Mouse (Mus musculus): ENCODE measurements around the gene Camkk1.

The Camkk1 gene

DNA sequence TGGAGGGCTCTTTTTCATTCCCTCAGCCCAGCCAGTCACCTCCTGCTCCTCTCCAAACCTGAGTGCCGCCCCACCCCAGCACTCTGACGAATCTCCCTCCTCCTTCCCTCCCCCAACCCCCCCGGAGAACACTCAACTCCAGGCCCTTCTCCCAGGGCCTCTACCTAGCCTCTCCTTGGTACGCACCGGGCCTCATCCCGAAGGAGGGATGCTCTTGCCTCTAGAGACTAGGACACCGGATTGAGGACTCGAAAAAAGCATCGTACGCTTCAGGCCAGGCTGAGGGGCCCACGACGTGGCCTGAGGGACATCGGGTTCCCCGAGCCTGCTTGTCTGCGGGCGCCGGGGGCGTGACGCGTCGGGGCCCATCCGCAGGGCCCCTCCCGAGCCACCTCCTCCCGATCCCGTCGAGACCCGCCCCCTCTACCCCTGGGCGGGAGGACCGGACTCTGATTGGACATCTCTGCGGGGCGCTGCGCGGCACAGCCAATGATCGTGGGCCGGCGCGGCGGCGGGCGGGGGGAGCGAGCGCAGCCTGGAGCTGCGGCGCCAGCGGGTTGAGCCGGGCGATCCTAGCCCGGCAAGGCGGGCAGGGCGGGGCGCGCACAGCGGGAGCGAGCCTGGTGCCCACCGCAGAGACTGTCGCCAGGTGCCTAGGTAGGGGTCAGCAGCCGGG is at the start of gene Camkk1:
Camkk1 (plus strand) TSS at position 538 of the 676 bp plus-strand sequence.
- peak; percentile 95 for DNase-seq (ENCODE audit: low read depth, low spot score)

GRCm38 (mm10) chr11:72974995-72975503 is 43.8 kb upstream of the Camkk1 start:
- no peak for DNase-seq (ENCODE audit: low read depth, low spot score)

DNA sequence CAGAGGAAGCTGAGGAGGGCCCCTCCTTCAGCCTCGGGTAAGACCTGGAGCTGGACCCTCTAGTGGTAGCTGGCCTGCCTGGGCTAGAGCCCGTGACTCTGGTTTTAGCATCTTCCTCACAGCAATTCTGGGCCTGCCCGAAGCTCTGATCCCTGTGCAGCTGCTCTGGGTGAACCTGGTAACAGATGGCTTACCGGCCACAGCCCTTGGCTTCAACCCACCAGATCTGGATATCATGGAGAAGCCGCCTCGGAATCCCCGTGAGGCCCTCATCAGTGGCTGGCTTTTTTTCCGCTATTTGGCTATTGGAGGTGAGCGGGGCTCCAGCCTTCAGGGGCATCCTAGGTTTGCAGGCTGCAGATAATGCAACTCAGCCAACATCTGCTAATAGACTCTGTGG is 36.3 kb upstream of the Camkk1 start:
- no peak for DNase-seq (ENCODE audit: low read depth, low spot score)

- no peak for DNase-seq (ENCODE audit: low read depth, low spot score)
These were observed 35.5 kb upstream of the Camkk1 start for GRCm38 (mm10) chr11:72983283-72983682.

- DNase-seq (ENCODE audit: low read depth, low spot score): no peak
These were observed 32.1 kb upstream of the Camkk1 start for GRCm38 (mm10) chr11:72986745-72987144.

DNA sequence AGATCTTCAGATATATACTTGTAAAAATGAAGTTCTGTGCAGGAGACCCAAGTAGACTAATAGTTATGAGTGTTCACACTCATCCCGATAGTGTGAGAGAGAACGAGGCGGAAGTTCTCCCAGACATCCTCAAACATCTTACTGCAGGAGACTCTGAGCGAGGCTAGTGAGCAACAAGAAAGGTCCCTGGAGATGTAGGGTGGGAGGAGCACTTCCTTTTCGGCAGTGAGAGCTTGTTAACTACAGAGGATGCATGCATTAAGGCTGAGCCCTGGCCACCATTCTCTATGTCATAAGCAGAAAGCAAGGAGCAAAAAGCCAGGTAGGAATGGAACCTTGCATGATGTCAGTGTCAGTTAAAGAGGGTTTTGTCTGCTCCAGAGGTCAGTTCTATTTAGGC is 31.6 kb upstream of the Camkk1 start:
- no peak for DNase-seq (ENCODE audit: low read depth, low spot score)

DNA sequence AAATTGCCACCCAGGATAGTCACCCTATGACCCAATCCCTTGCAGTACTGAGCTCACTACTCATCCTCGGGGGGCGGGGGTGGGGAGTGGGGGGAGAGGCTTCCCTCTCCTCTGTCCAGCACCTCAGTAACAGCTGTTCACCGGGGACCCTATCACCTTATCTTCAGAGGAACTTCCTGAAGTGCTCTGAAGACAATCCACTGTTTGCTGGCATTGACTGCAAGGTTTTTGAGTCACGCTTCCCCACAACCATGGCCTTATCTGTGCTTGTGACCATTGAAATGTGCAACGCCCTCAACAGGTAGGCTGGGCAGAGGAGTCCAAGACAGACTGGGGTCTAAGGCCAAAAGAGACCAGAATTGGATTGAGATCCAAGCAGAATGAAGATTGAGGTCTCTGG is 31.0 kb upstream of the Camkk1 start:
- no peak for DNase-seq (ENCODE audit: low read depth, low spot score)

GRCm38 (mm10) chr11:72989044-72989443 is 29.8 kb upstream of the Camkk1 start:
- no peak for DNase-seq (ENCODE audit: low read depth, low spot score)

DNA sequence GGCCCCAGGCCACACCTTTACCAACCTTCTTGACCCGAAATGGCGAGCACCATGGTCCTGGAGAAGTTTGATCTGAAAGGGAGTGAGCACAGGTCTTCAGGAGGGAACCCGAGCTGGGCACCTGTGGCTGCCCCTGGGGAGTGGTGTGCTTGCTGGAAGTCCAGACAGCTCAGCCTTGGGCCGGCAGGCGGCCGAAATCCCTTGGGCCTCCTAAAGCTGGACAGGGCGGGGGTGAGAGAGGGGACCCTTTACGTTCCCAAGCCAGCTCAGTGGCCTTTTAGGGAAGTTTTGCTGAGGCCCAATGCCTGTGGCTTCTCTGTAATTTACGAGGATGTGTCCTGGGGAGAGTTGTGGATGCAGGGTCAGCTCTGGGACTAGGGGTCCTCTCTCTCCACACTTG is 28.1 kb upstream of the Camkk1 start:
- no peak for DNase-seq (ENCODE audit: low read depth, low spot score)

DNA sequence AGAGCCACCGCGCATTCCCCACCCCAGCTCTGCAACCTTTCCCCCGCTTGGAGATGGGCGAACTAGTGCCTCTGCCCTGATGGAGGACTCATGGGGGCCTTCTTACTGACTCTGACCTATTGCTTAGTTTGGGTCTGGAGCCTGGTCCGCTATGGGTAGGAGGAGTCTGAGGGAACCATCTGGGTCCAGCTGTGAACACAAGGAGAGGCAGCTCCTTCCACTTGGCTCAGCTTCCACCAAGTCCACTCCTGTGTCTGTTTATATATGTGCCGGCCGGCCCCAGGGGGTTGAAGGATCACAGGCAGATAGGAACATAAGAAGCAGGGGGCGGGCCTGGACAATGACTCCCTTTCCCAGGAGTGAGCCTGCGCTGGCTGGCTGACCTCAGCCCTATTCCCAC is 26.8 kb upstream of the Camkk1 start:
- no peak for DNase-seq (ENCODE audit: low read depth, low spot score)

- no peak for DNase-seq (ENCODE audit: low read depth, low spot score)
These were observed 22.5 kb upstream of the Camkk1 start for GRCm38 (mm10) chr11:72996346-72996745.

DNA sequence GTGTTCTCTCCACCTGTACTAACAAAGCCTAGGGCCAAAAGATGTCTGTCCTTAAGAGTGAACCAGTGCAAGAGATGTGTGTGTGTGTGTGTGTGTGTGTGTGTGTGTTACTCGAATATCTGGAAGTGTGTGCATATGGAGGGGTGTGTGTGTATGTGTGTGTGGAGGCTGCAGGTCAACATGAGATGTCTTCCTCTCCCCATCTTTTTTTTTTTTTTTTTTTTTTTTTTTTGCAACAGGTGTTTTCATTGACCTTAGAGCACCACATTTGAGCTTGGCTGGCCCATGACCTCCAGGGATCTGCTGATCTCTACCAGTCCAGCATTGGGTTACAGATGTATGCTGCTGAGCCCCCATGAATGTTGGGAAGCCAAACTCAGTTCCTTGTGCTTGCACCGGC is 22.0 kb upstream of the Camkk1 start:
- DNase-seq (ENCODE audit: low read depth, low spot score): no peak

DNA sequence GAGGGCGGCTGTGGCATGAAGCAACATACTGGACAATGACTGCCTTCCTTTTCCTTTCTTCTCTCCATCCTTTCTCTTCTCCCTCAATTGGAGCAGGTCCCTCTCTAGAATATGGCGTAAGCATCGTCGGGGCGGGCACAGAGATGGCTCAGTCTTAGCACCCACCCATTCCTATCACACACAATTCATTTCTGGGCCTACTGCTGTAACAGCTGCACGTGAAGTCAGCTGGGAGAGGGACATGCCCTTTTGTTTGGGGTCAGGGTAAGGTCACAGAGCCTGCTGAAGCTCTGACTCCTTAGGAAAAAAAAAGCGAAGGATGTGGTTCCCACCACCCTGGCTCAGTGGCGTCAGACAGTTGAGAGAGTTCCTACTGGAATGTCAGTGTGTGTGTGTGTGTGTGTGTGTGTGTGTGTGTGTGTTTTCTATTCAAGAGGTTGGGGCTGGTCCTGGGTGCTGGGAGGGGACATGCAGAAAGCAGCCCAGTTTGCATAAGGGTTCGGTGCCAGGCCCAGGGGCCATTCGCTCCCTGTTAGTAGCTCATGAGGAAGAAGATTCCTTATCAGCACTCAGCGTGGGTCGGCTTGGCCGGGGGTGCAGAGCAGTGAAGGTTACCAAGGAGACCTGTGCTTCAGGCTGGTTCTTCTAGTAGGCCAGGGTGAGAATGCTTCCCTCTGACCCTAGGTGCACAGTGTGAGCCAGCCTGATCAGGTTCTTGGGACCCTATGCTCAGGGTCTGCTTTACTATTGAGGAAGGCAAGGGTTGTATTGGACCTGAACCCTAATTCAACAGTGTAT is 21.1 kb upstream of the Camkk1 start:
- no peak for DNase-seq (ENCODE audit: low read depth, low spot score)

DNA sequence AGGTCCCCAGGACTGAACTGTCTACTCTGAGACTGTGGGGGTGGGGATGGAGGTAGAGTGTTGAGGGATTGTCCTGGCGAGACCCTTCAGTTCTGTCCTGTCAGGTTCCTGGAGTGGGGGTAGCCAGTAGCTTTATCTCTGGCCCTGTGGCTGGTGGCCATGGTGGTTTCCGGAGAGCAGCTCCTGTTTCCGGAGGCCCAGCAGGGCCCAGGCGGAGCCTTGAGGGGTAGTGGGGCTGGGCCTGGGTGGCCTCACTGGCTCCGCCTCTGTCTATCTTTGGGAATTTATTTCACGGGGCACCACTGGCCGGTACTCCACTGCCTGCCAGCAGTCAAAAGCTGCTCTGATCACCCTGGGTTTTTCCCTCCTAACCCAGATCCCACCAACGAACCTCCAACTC is 20.0 kb upstream of the Camkk1 start, which contains the start of gene P2rx1:
P2rx1 (plus strand) TSS at position 333 of the 400 bp plus-strand sequence.
- DNase-seq (ENCODE audit: low read depth, low spot score): peak; percentile 21

DNA sequence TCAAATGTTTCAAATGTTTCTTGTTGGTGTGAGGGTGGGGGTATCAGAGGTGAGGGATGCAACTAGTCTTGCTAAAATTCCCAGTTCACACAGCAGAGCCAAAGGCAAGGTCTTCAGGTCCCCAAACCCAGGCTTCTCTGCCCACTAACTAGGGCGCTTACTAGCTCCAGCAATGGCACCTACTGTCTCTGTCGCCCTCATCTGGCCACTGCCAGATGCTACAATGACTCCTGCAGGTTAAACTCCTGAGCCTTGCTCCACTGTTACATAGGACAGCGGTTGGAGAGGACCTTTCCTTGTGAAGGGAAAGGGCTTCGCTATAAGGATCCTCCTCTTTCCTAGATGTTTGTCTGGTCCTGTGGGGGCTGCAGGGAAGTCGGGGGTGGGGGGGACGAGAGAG is 17.8 kb upstream of the Camkk1 start:
- peak; percentile 68 for DNase-seq (ENCODE audit: low read depth, low spot score)

DNA sequence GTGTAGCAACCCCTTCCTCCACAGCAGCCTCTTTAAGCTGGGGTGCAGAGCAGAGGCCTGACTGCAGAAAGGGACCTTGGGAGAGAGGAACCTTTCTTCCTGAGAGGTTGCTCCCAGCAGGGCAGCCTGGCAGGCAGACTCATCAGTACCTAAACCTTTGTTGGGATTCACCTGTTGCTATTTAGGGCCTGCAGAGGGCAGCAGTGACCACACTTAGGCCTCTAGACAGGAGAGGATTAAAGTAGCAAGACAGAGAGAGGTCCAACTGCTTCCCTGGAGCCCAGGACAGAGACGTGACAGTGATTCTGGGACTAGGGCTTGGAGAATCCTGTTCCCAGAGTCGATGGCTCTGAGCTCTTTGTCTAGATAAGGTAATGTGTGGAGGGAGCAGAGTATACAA is 12.4 kb upstream of the Camkk1 start:
- peak; percentile 78 for DNase-seq (ENCODE audit: low read depth, low spot score)

GRCm38 (mm10) chr11:73007113-73007512 is 11.7 kb upstream of the Camkk1 start:
- peak; percentile 6 for DNase-seq (ENCODE audit: low read depth, low spot score)

GRCm38 (mm10) chr11:73007698-73008481 is 10.9 kb upstream of the Camkk1 start:
- DNase-seq (ENCODE audit: low read depth, low spot score): peak; percentile 50

DNA sequence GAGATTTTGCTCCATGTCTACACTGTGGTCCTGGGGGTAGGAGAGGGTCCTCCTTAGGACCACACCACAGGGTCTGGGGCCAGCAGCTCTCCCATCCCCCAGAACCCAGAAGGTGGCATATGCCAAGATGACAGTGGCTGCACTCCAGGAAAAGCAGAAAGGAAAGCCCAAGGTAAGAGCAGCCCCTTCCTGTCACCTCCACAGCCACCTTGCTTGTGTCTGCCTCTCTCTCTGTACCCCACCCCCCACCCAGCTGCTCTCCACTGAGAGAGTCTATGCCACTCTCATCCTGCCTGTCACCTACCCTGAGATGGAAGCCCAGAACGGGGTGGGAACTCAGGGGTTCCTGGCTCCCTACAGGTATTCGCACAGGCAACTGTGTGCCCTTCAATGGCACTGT is 10.0 kb upstream of the Camkk1 start:
- no peak for DNase-seq (ENCODE audit: low read depth, low spot score)

- DNase-seq (ENCODE audit: low read depth, low spot score): no peak
These were observed 9.1 kb upstream of the Camkk1 start for GRCm38 (mm10) chr11:73009531-73010274.

DNA sequence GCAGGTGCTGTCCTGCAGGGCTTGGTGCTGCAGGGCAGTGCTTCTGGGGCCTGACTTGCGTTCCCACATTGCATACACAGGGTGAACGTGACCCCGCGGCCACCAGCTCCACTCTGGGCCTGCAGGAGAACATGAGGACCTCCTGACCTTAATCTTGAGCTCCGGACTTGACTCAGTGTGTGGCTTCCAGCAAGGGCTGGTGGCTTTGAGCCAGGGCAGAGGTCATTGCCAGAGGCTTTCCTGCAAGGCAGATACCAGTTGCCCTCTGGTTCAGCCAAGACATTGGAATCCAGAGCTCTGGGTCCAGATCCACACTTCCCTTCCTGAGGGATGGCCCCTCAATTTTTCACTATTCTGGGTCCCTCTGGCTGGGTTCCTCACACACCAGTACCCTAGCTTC is 4.8 kb upstream of the Camkk1 start:
- no peak for DNase-seq (ENCODE audit: low read depth, low spot score)

Measured in CD4-positive helper T cell, adult 2 months (primary cell).